ENCODE assay signal across 20 mouse cellular contexts in genomic region chr13:41819484-41819883, GRCm38 (mm10). TPM values are rescaled to one million over a fixed set of nuclear protein-coding genes. Genes with fewer than 3 reads are reported as not detected.
DNase-seq lines count a peak whose midpoint lies in the region; ATAC-seq lines count a peak whose summit lies in the region.
"Had no signal": no experiment of that assay in that cellular context is flagged by ENCODE, and none has a peak within 500 bp of the region (broad histone marks: within the 10 kb centered on the region; RNA-seq: fewer than 3 reads in every experiment).

No protein-coding gene starts in this region.

- DNase-seq in heart, adult 11 months, result peak; percentile 93
- no peak for DNase-seq in heart, postnatal 4 days
- peak; percentile 31 for DNase-seq in lung, postnatal 36 days
- DNase-seq in lung, postnatal 14 days, result no peak
- peak; percentile 14 to 30 for DNase-seq in monocyte, adult 2 months (ENCODE audit: low read depth in 1 of 2, low spot score in 2 of 2)
- no peak for DNase-seq in thymus, postnatal 14 days
- DNase-seq in adrenal gland, adult 2 months, result no peak
- DNase-seq: adrenal gland, postnatal 25 days; cerebellum, adult 9-10 months; gastrocnemius, postnatal 36 days; kidney, adult 2 months; kidney, postnatal 14 days; lung, embryonic 14.5 days; midbrain, embryonic 14.5 days; right cerebral cortex, postnatal 4 days had no signal

- ATAC-seq in common myeloid progenitor, adult 5-6 weeks (replicated peaks; ENCODE audit: low read depth, poor library complexity, severe bottlenecking), result peak; percentile 83
- ATAC-seq: inflammation-experienced regulatory T-cells, adult 6 months had no signal

RNA-seq across cellular contexts. Expression of gene Adtrp, which starts 28.0 kb away (rescaled TPM):
- under 1 TPM; 0.55 to 0.77 TPM for total RNA-seq in heart, postnatal 4 days (2021)
- not detected in 2 replicates for total RNA-seq in common myeloid progenitor, adult 5-6 weeks (2017)
- 100 to 1,000 TPM in 1 of 2 experiments, 10 to 100 TPM in 1; 52.7 to 132 TPM for total RNA-seq in adrenal gland, adult 2 months (2021)
- 6.1 and 6.9 TPM in 2 replicates for polyA plus RNA-seq in adrenal gland, adult 2 months (2012; rRNA removed)
- total RNA-seq: MEL had no signal
- polyA plus RNA-seq: forebrain, embryonic 15.5 days; hindbrain, embryonic 11.5 days; inflammation-experienced regulatory T-cells, adult 6 months; lung, embryonic 14.5 days; midbrain, embryonic 14.5 days had no signal

Comparison
In these comparisons a context has a peak if more than half of its experiments do, and no peak if none do; other contexts are left out.
1. DNase-seq: peak in heart, adult 11 months (single experiment), lung, postnatal 36 days (single experiment) and monocyte, adult 2 months (2 of 2); none in heart, postnatal 4 days (single experiment), lung, postnatal 14 days (single experiment), thymus, postnatal 14 days (single experiment) and adrenal gland, adult 2 months (single experiment).
2. RNA of gene Adtrp, which starts 28.0 kb away (total RNA-seq): 52.7 to 132 TPM in adrenal gland, adult 2 months; 0.55 to 0.77 TPM in heart, postnatal 4 days and not detected in common myeloid progenitor, adult 5-6 weeks; every median in the first group is over 10 times any median in the second.